8 mouse cellular contexts compared by ENCODE assay signal in the genomic region with DNA sequence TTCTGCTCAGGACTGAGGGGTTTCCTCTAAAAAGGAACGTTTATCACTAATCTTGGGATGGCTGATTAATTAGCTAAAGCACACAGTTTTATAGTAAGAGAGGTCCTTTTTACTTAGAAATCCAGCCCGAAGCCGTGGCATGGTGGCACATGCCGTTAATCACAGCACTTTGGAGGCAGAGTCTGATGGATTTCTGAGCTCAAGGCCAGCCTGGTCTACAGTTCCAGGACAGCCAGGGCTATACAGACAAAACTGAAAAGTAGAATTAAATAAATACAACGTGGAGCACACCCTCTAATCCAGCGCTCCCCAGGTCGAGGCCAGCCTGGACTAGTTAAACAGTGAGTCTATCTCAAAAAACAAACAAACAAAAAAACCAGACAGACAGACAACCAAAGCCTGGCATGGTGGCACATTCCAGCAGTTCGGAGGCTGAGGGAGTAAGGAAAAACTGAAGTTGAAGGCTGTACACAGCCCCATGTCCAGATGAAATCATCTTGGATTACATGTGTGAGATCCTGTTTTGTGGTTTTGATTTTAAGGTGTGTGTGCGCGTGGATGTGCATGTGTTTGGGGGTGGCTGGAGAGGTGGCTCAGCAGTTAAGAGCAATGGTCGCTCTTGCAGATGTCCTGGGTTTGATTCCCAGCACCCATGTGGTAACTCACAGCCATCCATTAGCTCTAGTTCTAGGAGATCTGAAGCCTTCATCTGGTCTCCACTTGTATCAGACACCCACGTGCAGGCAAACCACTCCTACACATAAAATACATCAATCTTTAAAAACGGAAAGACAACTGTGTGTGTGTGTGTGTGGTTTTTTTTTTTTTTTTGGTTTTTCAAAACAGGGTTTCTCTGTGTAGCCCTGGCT. TPM values are rescaled to one million over a fixed set of nuclear protein-coding genes. Genes with fewer than 3 reads are reported as not detected.
DNase-seq lines count a peak whose midpoint lies in the region; ATAC-seq lines count a peak whose summit lies in the region.

No protein-coding gene starts in this region.

- 43% methylated on average over 13 of the region's 13 CpGs for WGBS in liver, embryonic 13.5 days (ENCODE audit: insufficient replicate concordance)

- peak overlapping the region; percentile 50 for H3K4me3 ChIP-seq in liver, embryonic 13.5 days (replicated peaks)

- ATAC-seq in liver, embryonic 13.5 days (ENCODE audit: low read depth), result no peak
- no peak for ATAC-seq in granulocyte monocyte progenitor cell, adult 5-6 weeks (replicated peaks; ENCODE audit: poor library complexity, severe bottlenecking)

- intact Hi-C loops in left cerebral cortex, postnatal 14 days (cut with DNase I), result no loop called here

- peak overlapping the region; percentile 61 for H3K9ac ChIP-seq in liver, embryonic 13.5 days

- peaks cover 70% of the 10 kb centered on the region for H3K4me1 ChIP-seq in liver, embryonic 13.5 days (replicated peaks)

- DNase-seq in adrenal gland, postnatal 14 days, result peak; percentile 55
- no peak for DNase-seq in adrenal gland, adult 18-20 months (ENCODE audit: low spot score in 2 of 2)
- DNase-seq in thymus, postnatal 0 days (ENCODE audit: low spot score), result peak; percentile 24
- no peak for DNase-seq in thymus, adult 18-20 months
- DNase-seq in liver, embryonic 13.5 days, result no peak
- no peak for DNase-seq in cerebellum, adult 9-11 months
- no peak for DNase-seq in left cerebral cortex, postnatal 14 days (ENCODE audit: low spot score in 2 of 2)

- H3K9me3 ChIP-seq in liver, embryonic 13.5 days (replicated peaks), result no peaks in the 10 kb centered on the region

- no peaks in the 10 kb centered on the region for H3K36me3 ChIP-seq in liver, embryonic 13.5 days

- peak overlapping the region; percentile 68 for H3K4me2 ChIP-seq in liver, embryonic 13.5 days

- peak overlapping the region; percentile 79 for H3K27ac ChIP-seq in liver, embryonic 13.5 days

- no peaks in the 10 kb centered on the region for H3K27me3 ChIP-seq in liver, embryonic 13.5 days

RNA-seq across cellular contexts. Expression of gene Lmna, which starts 0.9 kb away (rescaled TPM):
- 97.6 and 99.3 TPM in 2 replicates for total RNA-seq in adrenal gland, postnatal 14 days (2021)
- total RNA-seq in adrenal gland, adult 18-20 months (2021), result 100 to 1,000 TPM; 106 to 137 TPM
- 40.6 and 43.8 TPM in 2 replicates for polyA plus RNA-seq in thymus, postnatal 0 days (2015; fragmentation: Nextera tagmentation; extraction: Ambion mirVana)
- 165 and 184 TPM in 2 replicates for polyA plus RNA-seq in liver, embryonic 13.5 days (2015; fragmentation: Nextera tagmentation; extraction: Ambion mirVana)
- not detected in 2 replicates for total RNA-seq in granulocyte monocyte progenitor cell, adult 5-6 weeks (2014; fragmentation: Nextera tagmentation)
- total RNA-seq in granulocyte monocyte progenitor cell, adult 5-6 weeks (2017), result 0.41 and 1.6 TPM in 2 replicates
- 10 to 100 TPM; 50.0 to 54.2 TPM for total RNA-seq in left cerebral cortex, postnatal 14 days (2021)

RNA-seq across cellular contexts. Expression of gene Mex3a, which starts 21.5 kb away (rescaled TPM):
- 4.2 and 4.4 TPM in 2 replicates for total RNA-seq in adrenal gland, postnatal 14 days (2021)
- total RNA-seq in adrenal gland, adult 18-20 months (2021), result 1 to 10 TPM; 2.6 to 3.3 TPM
- polyA plus RNA-seq in thymus, postnatal 0 days (2015; fragmentation: Nextera tagmentation; extraction: Ambion mirVana), result 8.1 and 10.3 TPM in 2 replicates
- 1.2 and 1.5 TPM in 2 replicates for polyA plus RNA-seq in liver, embryonic 13.5 days (2015; fragmentation: Nextera tagmentation; extraction: Ambion mirVana)
- total RNA-seq in granulocyte monocyte progenitor cell, adult 5-6 weeks (2014; fragmentation: Nextera tagmentation), result 3.8 and 5.1 TPM in 2 replicates
- total RNA-seq in granulocyte monocyte progenitor cell, adult 5-6 weeks (2017), result 1.7 and 2.5 TPM in 2 replicates
- total RNA-seq in left cerebral cortex, postnatal 14 days (2021), result 1 to 10 TPM; 3.3 to 4.2 TPM

RNA-seq across cellular contexts. Expression of gene Rab25, which starts 37.4 kb away (rescaled TPM):
- not detected in 2 replicates for total RNA-seq in adrenal gland, postnatal 14 days (2021)
- total RNA-seq in adrenal gland, adult 18-20 months (2021), result not detected
- 2.7 and 3.5 TPM in 2 replicates for polyA plus RNA-seq in thymus, postnatal 0 days (2015; fragmentation: Nextera tagmentation; extraction: Ambion mirVana)
- polyA plus RNA-seq in liver, embryonic 13.5 days (2015; fragmentation: Nextera tagmentation; extraction: Ambion mirVana), result 0.15 TPM in 1 of 2 replicates, not detected in the other
- total RNA-seq in granulocyte monocyte progenitor cell, adult 5-6 weeks (2014; fragmentation: Nextera tagmentation), result 1.0 and 1.2 TPM in 2 replicates
- not detected in 2 replicates for total RNA-seq in granulocyte monocyte progenitor cell, adult 5-6 weeks (2017)
- total RNA-seq in left cerebral cortex, postnatal 14 days (2021), result not detected

RNA-seq across cellular contexts. Expression of gene Lamtor2, which starts 42.2 kb away (rescaled TPM):
- total RNA-seq in adrenal gland, postnatal 14 days (2021), result 133 and 138 TPM in 2 replicates
- 100 to 1,000 TPM; 156 to 164 TPM for total RNA-seq in adrenal gland, adult 18-20 months (2021)
- 150 and 153 TPM in 2 replicates for polyA plus RNA-seq in thymus, postnatal 0 days (2015; fragmentation: Nextera tagmentation; extraction: Ambion mirVana)
- 88.4 and 95.9 TPM in 2 replicates for polyA plus RNA-seq in liver, embryonic 13.5 days (2015; fragmentation: Nextera tagmentation; extraction: Ambion mirVana)
- 60.7 and 74.3 TPM in 2 replicates for total RNA-seq in granulocyte monocyte progenitor cell, adult 5-6 weeks (2014; fragmentation: Nextera tagmentation)
- total RNA-seq in granulocyte monocyte progenitor cell, adult 5-6 weeks (2017), result 102 and 122 TPM in 2 replicates
- total RNA-seq in left cerebral cortex, postnatal 14 days (2021), result 100 to 1,000 TPM; 108 to 109 TPM

RNA-seq across cellular contexts. Expression of gene Ubqln4, which starts 42.9 kb away (rescaled TPM):
- 70.3 and 75.3 TPM in 2 replicates for total RNA-seq in adrenal gland, postnatal 14 days (2021)
- total RNA-seq in adrenal gland, adult 18-20 months (2021), result 10 to 100 TPM; 72.9 to 96.6 TPM
- 14.6 and 16.2 TPM in 2 replicates for polyA plus RNA-seq in thymus, postnatal 0 days (2015; fragmentation: Nextera tagmentation; extraction: Ambion mirVana)
- polyA plus RNA-seq in liver, embryonic 13.5 days (2015; fragmentation: Nextera tagmentation; extraction: Ambion mirVana), result 20.7 and 22.8 TPM in 2 replicates
- total RNA-seq in granulocyte monocyte progenitor cell, adult 5-6 weeks (2014; fragmentation: Nextera tagmentation), result 64.7 and 67.9 TPM in 2 replicates
- 37.9 and 39.6 TPM in 2 replicates for total RNA-seq in granulocyte monocyte progenitor cell, adult 5-6 weeks (2017)
- 10 to 100 TPM; 91.2 to 91.6 TPM for total RNA-seq in left cerebral cortex, postnatal 14 days (2021)

Comparison
In these comparisons a context has a peak if more than half of its experiments do, and no peak if none do; other contexts are left out.
1. DNase-seq: peak in adrenal gland, postnatal 14 days (single experiment) and thymus, postnatal 0 days (single experiment); none in adrenal gland, adult 18-20 months (0 of 2), thymus, adult 18-20 months (0 of 2), liver, embryonic 13.5 days (single experiment), cerebellum, adult 9-11 months (single experiment) and left cerebral cortex, postnatal 14 days (0 of 2).
2. RNA of gene Lmna, which starts 0.9 kb away (total RNA-seq): 106 to 137 TPM in adrenal gland, adult 18-20 months, 97.6 to 99.3 TPM in adrenal gland, postnatal 14 days and 50.0 to 54.2 TPM in left cerebral cortex, postnatal 14 days; 0.41 to 1.6 TPM in granulocyte monocyte progenitor cell, adult 5-6 weeks; every median in the first group is over 10 times any median in the second.